Mouse (Mus musculus) activated CD4-positive, CD25-positive, alpha-beta regulatory T cell (primary cell): ENCODE data around the gene Crygs. TPM values are rescaled to one million over a fixed set of nuclear protein-coding genes. Genes with fewer than 3 reads are reported as not detected.

Source experiments
- polyA plus RNA-seq, 2 experiments: library from polyadenylated mRNA; unstranded; fragments of 100-300 nt; shearing (Covaris generic); gene quantifications; one replicate each; pipeline ENCODE4 v1.2.1; 2017

Crygs gene
- polyA plus RNA-seq, result not detected

DNA sequence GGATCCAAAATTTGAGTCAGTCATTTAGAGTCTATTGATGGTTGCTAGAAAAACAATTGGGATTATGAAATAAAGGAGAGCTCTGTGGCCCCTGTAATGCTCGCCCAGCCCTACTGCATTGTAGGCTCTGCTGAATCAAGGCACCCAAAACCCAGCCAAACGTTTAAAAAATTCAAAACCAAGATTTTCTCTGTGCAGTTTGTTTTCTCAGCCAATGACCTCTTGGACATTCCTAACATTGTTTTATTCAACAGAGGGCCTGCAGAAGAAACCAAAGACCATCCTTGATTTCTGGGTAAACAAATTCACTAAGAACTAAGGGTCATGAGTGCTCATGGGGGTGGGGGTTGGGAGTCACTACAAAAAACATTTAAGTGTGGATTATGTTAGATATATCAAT, at the start of gene Crygs:
Gene Crygs, minus strand, starts transcription at position 101 of the 400 bp plus-strand sequence.

DNA sequence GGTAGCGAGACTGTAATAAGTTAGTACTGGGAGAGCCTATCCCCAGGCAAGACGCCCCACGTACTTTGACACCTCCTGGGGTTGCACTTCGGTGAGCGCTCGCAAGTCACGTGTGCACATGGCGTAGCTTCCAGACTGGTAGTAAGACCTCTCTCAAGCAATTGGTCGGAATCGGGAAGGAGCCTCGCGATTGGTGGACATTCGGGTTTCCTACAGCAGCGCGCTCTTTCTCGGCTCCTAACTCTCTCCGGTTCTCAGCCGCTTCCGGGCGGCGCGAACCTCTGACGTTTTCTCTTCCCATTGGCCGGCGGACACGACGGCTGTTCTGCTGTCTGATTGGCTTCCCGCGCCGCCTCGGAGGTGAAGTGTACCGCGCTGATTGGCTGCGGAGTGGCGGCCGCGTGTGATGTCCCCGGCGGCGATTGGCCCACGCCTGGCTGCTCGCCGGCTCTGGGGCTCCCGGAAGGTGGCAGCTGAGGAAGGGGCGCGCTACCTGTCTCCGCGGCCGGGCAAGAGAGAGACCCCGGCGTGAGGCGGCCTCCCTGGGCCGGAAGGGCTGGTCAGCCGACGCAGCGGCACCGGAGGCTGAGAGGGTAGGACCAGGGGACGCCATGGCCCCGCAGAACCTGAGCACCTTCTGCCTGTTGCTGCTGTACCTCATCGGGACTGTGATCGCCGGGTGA, 46.2 kb upstream of the Crygs start, which contains the start of the genes Tbccd1 and Dnajb11:
Gene Tbccd1, minus strand, starts transcription at position 239 of the 683 bp plus-strand sequence.
Gene Dnajb11, plus strand, starts transcription at position 415 of the 683 bp plus-strand sequence.

Other genes starting within 250 kb of the Crygs start
- gene Dgkg, start 154.4 kb downstream of the Crygs start, polyA plus RNA-seq, result 1 to 10 TPM in 1 of 2 experiments, under 1 TPM in 1; 0.37 to 1.2 TPM
- 10 to 100 TPM; 15.6 to 16.4 TPM for gene Tbccd1, start 46.1 kb upstream of the Crygs start, polyA plus RNA-seq
- gene Dnajb11, start 46.3 kb upstream of the Crygs start, polyA plus RNA-seq, result 100 to 1,000 TPM; 111 to 145 TPM
- not detected for gene Ahsg, start 79.7 kb upstream of the Crygs start, polyA plus RNA-seq
- not detected for gene Fetub, start 106.8 kb upstream of the Crygs start, polyA plus RNA-seq
- gene Hrg, start 139.5 kb upstream of the Crygs start, polyA plus RNA-seq, result not detected
- gene Kng2, start 217.9 kb upstream of the Crygs start, polyA plus RNA-seq, result not detected
- not detected for gene Kng1, start 246.3 kb upstream of the Crygs start, polyA plus RNA-seq